Mouse (Mus musculus): Measurements from ENCODE around the gene Nup93. TPM values are rescaled to one million over a fixed set of nuclear protein-coding genes. Genes with fewer than 3 reads are reported as not detected.

The Nup93 gene
- polyA plus RNA-seq, 1 experiment from 2014 or later = 142 TPM

DNA sequence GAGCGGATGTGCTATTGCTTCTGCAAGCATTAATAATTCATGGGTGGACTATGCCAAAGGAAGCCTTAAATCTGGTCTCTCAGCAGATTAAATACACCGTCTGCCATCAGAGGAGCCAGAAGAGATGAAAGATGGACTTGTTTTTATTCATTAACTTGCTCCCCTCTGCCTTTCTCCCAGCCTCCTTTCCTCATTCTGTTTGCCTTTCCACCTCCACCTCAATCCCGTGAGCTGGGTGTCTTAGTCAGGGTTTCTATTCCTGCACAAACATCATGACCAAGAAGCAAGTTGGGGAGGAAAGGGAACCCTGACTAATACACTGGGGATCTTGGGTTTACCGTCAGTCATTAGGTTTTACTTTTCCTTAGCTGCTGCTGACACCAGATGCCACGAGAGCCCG, 44.5 kb downstream of the Nup93 start:
- no peak overlapping the region for H3K4me3 ChIP-seq
- no peak for DNase-seq (ENCODE audit: low spot score)
- 0 out of 2 replicates have a peak, but pooled peaks cover 5% of the 10 kb centered on the region for H3K4me1 ChIP-seq
- no peaks in the 10 kb centered on the region for H3K36me3 ChIP-seq
- no peaks in the 10 kb centered on the region for H3K27me3 ChIP-seq (ENCODE audit: low read depth, poor library complexity, severe bottlenecking)
- no peaks in the 10 kb centered on the region for H3K9me3 ChIP-seq (replicated peaks)
- no peak overlapping the region for H3K27ac ChIP-seq (replicated peaks)
- 84% methylated on average over 6 of the region's 6 CpGs for WGBS

DNA sequence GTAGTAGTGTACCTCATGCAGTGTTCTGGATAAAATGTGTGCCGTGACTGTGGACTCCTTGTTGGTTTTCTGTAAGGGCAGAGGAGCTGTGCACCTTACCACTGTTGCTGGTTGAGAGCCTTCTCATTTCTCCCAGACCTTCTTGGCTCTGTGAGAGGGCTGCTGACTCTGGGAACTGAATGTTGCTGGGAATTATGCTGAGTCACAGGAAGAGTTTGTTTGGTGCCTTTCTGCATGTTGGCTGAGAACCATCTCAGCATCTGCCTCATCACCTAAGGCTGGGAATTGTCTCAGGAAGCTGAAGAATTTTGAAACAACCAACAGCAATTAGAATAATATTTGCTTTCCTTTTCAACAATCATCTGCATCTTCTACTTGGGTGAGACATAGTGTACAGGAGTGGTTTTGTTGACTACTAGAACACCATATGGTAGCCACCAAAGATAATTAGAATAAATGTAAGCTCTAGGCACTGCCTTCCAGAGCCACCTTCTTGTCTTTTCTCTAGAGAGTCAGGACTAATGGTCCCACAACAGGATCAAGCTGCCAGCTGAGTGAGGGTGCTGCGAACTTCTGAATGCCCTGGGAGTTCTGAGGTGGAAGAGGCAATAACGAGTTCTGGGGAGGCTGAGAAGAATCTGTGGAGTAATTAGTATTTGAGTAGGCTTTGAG, 48.4 kb downstream of the Nup93 start:
- no peaks in the 10 kb centered on the region for H3K9me3 ChIP-seq (replicated peaks)
- no peak for DNase-seq (ENCODE audit: low spot score)
- no peaks in the 10 kb centered on the region for H3K36me3 ChIP-seq
- H3K4me1 ChIP-seq = peaks cover 21% of the 10 kb centered on the region
- 78% methylated on average over 3 of the region's 3 CpGs for WGBS
- H3K27me3 ChIP-seq (ENCODE audit: low read depth, poor library complexity, severe bottlenecking) = no peaks in the 10 kb centered on the region
- no peak overlapping the region for H3K27ac ChIP-seq (replicated peaks)
- H3K4me3 ChIP-seq = no peak overlapping the region

DNA sequence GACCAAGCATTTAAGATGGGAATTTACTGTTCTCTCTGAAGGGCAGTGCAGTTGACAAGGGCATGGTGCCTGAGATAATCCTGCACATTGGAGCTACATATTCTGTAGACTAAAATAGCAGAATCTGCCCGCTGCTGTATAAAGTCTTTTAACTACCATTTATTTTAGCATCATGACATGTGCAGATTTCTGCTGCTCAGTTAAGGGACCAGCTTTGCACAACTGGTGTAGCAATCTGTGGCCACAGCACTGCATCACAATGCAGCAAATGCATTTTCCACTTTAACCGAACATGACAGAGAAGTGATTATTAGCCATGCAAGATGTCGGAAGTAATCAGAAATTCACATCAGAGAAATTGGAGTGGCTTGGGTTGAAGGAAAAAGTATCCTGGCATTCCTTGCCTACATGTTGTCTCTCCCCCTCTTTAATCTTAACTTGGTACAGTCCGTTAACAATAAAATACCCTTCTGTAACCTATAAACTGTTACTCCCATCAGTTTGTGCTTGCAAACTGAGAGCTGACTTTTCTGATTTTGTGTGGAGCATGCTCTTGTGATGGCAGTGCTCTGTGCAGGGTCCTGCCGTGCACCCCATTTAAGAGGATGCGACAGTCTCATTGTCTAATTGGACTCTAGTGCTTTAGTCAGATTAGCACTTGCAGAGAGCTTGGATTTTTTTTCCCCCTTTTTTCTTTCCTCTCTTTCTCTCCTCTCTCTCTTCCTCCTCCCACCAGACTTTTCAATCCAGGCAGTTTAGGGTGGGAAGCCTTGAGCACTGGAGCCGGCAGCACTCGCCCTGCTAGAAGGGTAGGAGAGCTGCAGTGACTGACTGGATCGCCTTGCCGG, 52.2 kb downstream of the Nup93 start:
- Histone ChIP-seq H3K4me1 (peaks cover 32% of the 10 kb centered on the region), H3K27ac (replicated peaks) (peak overlapping the region; percentile 43), H3K9me3 (replicated peaks) (no peaks in the 10 kb centered on the region), H3K36me3 (no peaks in the 10 kb centered on the region), H3K27me3 (ENCODE audit: low read depth, poor library complexity, severe bottlenecking) (no peaks in the 10 kb centered on the region), H3K4me3 (peak overlapping the region; percentile 27)
- no peak for DNase-seq (ENCODE audit: low spot score)
- WGBS = 42% methylated on average over 10 of the region's 10 CpGs

DNA sequence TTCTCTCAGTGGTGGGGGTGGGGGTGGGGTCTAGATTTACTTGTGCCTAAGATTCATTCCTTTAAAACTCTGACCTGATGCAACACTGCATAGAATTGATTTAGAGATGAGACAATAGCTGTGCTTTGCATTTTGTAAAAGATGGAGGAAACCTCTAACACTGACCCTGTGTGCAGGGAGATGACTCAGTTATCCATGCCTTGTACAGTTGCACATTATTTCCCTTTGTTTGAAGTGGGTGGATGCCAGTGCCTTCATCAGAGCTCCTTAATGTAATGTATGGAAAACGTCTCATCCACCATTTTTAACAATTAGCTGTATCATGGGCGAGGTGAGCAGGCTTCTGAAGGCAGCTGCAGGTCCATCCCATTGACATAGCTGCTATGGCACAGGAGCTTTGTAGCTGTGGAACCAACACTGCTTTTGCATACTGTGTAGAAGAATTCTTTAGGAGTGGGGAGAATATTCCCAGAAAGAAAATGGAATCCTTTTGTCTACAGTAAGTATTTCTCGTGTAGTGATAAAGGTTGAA, 54.1 kb downstream of the Nup93 start:
- no peak overlapping the region for H3K4me3 ChIP-seq
- no peaks in the 10 kb centered on the region for H3K9me3 ChIP-seq (replicated peaks)
- peaks cover 36% of the 10 kb centered on the region for H3K4me1 ChIP-seq
- no peak for DNase-seq (ENCODE audit: low spot score)
- H3K36me3 ChIP-seq = no peaks in the 10 kb centered on the region
- H3K27ac ChIP-seq (replicated peaks) = no peak overlapping the region
- no peaks in the 10 kb centered on the region for H3K27me3 ChIP-seq (ENCODE audit: low read depth, poor library complexity, severe bottlenecking)
- WGBS = 79% methylated on average over 3 of the region's 3 CpGs

DNA sequence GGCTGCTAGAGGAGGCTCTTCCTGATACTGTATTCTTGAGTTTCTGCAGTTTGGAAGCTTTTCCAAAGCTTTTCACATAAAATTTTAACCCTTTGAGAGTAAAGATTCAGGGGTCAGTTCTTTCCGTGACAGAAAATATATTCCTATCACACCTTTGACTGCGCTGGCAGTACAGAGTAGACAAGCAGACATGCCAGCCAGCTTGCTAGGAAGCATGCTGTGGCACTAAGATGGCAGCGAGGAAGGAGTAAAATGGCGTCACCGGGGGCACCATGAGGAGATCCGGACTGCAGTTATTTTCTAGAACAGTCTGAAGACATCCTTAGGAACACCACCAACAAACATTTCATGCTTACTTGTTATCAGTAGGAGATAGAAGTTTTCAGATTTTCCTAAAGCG, 55.9 kb downstream of the Nup93 start:
- Histone ChIP-seq H3K4me1 (peaks cover 36% of the 10 kb centered on the region), H3K36me3 (no peaks in the 10 kb centered on the region), H3K9me3 (replicated peaks) (no peaks in the 10 kb centered on the region), H3K4me3 (no peak overlapping the region), H3K27ac (replicated peaks) (no peak overlapping the region), H3K27me3 (ENCODE audit: low read depth, poor library complexity, severe bottlenecking) (no peaks in the 10 kb centered on the region)
- 89% methylated on average over 7 of the region's 7 CpGs for WGBS
- no peak for DNase-seq (ENCODE audit: low spot score)

DNA sequence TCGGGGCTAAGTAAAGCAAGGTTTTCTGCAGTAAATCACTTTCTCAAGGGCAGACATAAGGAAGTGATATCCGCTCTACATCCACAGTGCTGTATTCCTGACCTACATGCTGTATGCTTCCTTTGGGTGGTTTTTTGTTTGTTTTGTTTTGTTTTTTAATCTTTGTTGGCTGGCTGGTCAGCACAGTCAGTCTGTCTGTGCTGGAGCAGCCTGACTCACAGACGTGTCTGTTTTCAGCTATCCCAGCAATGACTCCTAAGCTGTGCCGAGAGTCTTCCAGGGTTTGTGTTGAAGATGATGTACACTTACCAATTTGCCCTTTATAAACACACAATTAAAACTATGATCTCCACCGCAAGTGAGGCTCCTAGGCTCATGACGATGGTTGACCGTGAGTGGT, 56.7 kb downstream of the Nup93 start:
- no peak for DNase-seq (ENCODE audit: low spot score)
- WGBS = 84% methylated on average over 7 of the region's 7 CpGs
- no peaks in the 10 kb centered on the region for H3K27me3 ChIP-seq (ENCODE audit: low read depth, poor library complexity, severe bottlenecking)
- H3K27ac ChIP-seq (replicated peaks) = no peak overlapping the region
- H3K9me3 ChIP-seq (replicated peaks) = no peaks in the 10 kb centered on the region
- no peak overlapping the region for H3K4me3 ChIP-seq
- H3K36me3 ChIP-seq = no peaks in the 10 kb centered on the region
- H3K4me1 ChIP-seq = peaks cover 34% of the 10 kb centered on the region

DNA sequence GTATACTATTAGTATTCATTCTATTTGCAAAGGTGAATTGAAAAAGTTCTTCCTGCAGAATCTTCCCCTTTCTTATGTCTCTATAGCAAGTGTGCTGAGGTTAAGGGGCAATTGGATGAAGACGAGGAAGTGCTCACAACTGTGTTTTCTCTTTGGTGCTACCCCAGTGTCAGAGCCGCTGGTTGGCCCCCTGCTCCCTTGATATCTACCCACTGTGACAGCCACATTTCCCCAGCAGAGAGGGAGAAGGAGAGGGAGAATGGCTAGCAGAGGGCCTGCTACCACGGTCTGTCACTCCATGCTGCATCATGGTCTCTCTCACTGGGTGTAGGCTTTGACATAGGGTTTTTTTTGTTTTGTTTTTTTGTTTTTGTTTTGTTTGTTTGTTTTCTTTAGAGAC, 58.2 kb downstream of the Nup93 start:
- WGBS = 79% methylated on average over 3 of the region's 3 CpGs
- Histone ChIP-seq H3K4me1 (peaks cover 19% of the 10 kb centered on the region), H3K27ac (replicated peaks) (no peak overlapping the region), H3K27me3 (ENCODE audit: low read depth, poor library complexity, severe bottlenecking) (no peaks in the 10 kb centered on the region), H3K9me3 (replicated peaks) (no peaks in the 10 kb centered on the region), H3K36me3 (no peaks in the 10 kb centered on the region), H3K4me3 (no peak overlapping the region)
- DNase-seq (ENCODE audit: low spot score) = no peak

DNA sequence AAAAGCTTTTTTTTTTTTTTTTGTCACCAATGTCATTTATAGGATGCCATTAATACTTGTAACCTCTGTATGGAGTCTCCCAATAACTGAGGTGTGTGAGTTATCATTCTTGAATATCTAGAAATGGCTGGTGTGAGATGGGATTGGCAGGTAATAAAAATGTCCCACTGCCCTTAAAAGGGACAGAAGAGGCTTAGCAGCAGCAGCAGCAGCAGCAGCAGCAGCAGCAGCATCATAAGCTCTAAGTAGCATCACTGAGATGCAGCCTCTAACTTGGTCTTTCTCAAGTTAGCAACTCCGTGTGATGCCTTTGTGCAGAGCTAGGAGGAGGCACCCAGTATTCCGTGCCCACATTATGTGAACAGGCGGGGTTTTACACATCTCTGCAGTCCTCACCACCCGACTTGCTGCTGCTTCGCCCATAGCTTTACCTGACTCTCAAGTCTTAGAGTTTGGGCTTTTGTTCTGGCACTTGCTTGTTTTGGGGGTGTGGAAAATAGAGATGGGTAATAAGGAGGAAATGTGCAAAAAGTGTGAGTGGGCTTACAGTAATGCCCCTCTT, 59.0 kb downstream of the Nup93 start:
- H3K27ac ChIP-seq (replicated peaks) = no peak overlapping the region
- no peaks in the 10 kb centered on the region for H3K36me3 ChIP-seq
- H3K27me3 ChIP-seq (ENCODE audit: low read depth, poor library complexity, severe bottlenecking) = no peaks in the 10 kb centered on the region
- 83% methylated on average over 5 of the region's 5 CpGs for whole genome bisulfite sequencing
- no peaks in the 10 kb centered on the region for H3K9me3 ChIP-seq (replicated peaks)
- H3K4me3 ChIP-seq = no peak overlapping the region
- no peak for DNase-seq (ENCODE audit: low spot score)
- peaks cover 13% of the 10 kb centered on the region for H3K4me1 ChIP-seq

DNA sequence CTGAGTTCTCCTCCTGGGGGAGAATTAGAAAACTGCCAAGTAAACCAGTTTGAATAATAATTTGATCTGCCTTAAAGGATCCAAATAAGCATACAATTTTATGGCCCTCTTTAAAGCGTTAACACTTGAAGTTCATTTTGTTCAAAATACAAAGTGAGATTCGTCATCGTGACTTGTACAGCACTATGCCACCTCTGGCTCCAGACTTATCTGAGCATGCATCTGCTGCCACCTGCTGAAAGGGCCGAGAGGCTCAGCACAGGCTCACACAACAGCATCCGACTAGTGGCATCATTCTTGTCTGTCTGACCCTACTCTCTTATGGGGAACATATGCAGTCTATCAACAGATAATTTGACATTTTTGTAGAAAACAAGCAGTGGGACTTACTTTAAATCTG, 59.7 kb downstream of the Nup93 start:
- Histone ChIP-seq H3K27ac (replicated peaks) (no peak overlapping the region), H3K4me3 (no peak overlapping the region), H3K4me1 (peaks cover 11% of the 10 kb centered on the region), H3K36me3 (no peaks in the 10 kb centered on the region), H3K27me3 (ENCODE audit: low read depth, poor library complexity, severe bottlenecking) (no peaks in the 10 kb centered on the region), H3K9me3 (replicated peaks) (no peaks in the 10 kb centered on the region)
- 81% methylated on average over 5 of the region's 5 CpGs for WGBS
- DNase-seq (ENCODE audit: low spot score) = no peak

DNA sequence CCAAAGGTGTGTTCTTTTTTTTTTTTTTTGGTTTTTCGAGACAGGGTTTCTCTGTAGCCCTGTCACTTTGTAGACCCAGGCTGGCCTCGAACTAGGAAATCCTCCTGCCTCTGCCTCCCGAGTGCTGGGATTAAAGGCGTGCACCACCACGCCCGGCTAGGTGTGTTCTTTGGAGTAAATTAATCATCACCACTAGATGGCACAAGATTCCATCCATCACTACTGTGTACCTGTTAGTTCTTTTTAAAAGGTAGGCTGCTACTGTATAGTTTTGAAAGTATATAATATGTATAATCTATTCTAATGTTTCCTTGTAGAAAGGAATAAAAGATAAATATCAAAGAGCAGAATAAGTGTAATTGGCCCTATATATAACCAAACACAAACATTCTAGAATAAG, 63.9 kb downstream of the Nup93 start:
- WGBS = 90% methylated on average over 6 of the region's 6 CpGs
- Histone ChIP-seq H3K27ac (replicated peaks) (no peak overlapping the region), H3K4me3 (no peak overlapping the region), H3K27me3 (ENCODE audit: low read depth, poor library complexity, severe bottlenecking) (no peaks in the 10 kb centered on the region), H3K36me3 (no peaks in the 10 kb centered on the region), H3K4me1 (no peaks in the 10 kb centered on the region), H3K9me3 (replicated peaks) (no peaks in the 10 kb centered on the region)
- DNase-seq (ENCODE audit: low spot score) = no peak

DNA sequence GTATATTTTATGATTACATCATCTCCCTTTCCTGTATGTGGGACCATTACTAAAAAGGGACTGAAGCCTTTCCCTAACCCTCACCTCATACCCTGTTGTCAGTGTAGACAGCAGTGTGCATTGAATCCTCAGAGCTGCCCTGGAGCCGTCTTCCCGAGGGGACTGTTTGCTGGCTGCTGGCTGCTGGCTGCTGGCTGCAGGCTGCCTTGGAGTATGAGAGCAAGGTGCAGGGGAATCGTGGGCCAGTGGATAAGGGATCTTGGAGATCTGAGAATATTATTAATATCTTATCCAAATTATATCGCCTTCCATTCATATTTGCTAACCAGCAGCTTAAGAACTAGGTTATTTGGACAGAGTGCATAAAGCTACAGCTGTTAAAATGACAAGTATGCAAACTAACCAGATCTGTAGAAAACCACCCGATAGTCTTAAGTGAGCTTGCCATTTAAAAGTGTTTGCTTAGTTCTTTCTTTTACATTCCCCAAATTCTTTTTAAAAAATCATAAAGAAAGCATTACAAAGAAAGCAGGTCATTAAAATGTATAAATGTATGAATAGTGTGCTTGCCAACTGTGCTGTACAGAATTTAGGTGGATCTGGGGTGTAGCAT, 65.7 kb downstream of the Nup93 start:
- Histone ChIP-seq H3K9me3 (replicated peaks) (no peaks in the 10 kb centered on the region), H3K4me1 (no peaks in the 10 kb centered on the region), H3K27ac (replicated peaks) (no peak overlapping the region), H3K36me3 (no peaks in the 10 kb centered on the region), H3K4me3 (no peak overlapping the region), H3K27me3 (ENCODE audit: low read depth, poor library complexity, severe bottlenecking) (no peaks in the 10 kb centered on the region)
- no peak for DNase-seq (ENCODE audit: low spot score)
- 90% methylated on average over 5 of the region's 5 CpGs for WGBS

DNA sequence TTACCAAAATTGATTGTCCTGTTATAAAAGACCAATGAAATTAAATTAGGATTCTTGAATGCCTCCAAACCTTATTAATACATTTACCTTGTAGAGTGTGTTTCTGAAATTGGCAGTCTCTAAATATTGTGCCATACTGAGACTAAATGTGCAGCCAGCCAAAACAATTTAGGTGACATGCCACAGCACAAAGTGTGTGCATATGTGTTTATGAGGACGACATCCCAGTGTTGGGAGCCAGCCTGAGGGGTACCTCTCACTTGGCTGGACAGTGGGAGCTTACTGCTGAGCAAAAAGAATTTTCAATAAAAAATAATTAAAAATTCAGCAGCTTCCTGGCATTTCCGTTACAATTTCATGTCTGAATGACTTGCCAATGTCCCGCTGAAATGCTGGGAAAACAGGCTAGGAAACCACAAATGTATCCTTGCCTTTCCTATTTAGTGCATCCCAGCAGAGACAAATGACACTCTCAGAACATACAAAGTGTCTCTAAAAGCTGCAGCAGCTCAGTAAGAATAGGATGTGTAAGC, 68.2 kb downstream of the Nup93 start:
- Histone ChIP-seq H3K4me3 (no peak overlapping the region), H3K27ac (replicated peaks) (no peak overlapping the region), H3K4me1 (no peaks in the 10 kb centered on the region), H3K36me3 (no peaks in the 10 kb centered on the region), H3K9me3 (replicated peaks) (no peaks in the 10 kb centered on the region), H3K27me3 (ENCODE audit: low read depth, poor library complexity, severe bottlenecking) (no peaks in the 10 kb centered on the region)
- DNase-seq (ENCODE audit: low spot score) = no peak
- WGBS = 97% methylated on average over 3 of the region's 3 CpGs

All from midbrain, embryonic 10.5 days (tissue).